Mouse (Mus musculus): ENCODE data around the gene Bpifb1. TPM values are rescaled to one million over a fixed set of nuclear protein-coding genes. Genes with fewer than 3 reads are reported as not detected.

Bpifb1 gene
- polyA plus RNA-seq (2015; fragmentation: Nextera tagmentation; extraction: Ambion mirVana), result 1.6 and 19.4 TPM in 2 replicates

GRCm38 (mm10) chr2:154190546-154191258 is at the start of gene Bpifb1:
Bpifb1 (plus strand) TSS chr2:154190818.

GRCm38 (mm10) chr2:154142580-154142979 is 48.0 kb upstream of the Bpifb1 start, which contains the start of gene Bpifa1:
Bpifa1 (plus strand) TSS chr2:154142880.

GRCm38 (mm10) chr2:154162307-154162706 is 28.3 kb upstream of the Bpifb1 start, which contains the start of gene Bpifa5:
Bpifa5 (plus strand) TSS chr2:154162607.

GRCm38 (mm10) chr2:154223265-154223916 is 32.8 kb downstream of the Bpifb1 start, which contains the start of gene Bpifb5:
Bpifb5 (plus strand) TSS chr2:154223742.

GRCm38 (mm10) chr2:154257554-154257953 is 66.9 kb downstream of the Bpifb1 start, which contains the start of gene Bpifb9a:
Bpifb9a (plus strand) TSS chr2:154257854.

Other genes starting within 250 kb of the Bpifb1 start
- gene Bpifa6, start 215.9 kb upstream of the Bpifb1 start, polyA plus RNA-seq (2015; fragmentation: Nextera tagmentation; extraction: Ambion mirVana), result 0.09 and 0.30 TPM in 2 replicates
- gene Bpifa2, start 182.6 kb upstream of the Bpifb1 start, polyA plus RNA-seq (2015; fragmentation: Nextera tagmentation; extraction: Ambion mirVana), result 2.3 TPM in 1 of 2 replicates, not detected in the other
- gene Bpifa3, start 60.5 kb upstream of the Bpifb1 start, polyA plus RNA-seq (2015; fragmentation: Nextera tagmentation; extraction: Ambion mirVana), result not detected in 2 replicates
- gene Bpifa1, start 47.9 kb upstream of the Bpifb1 start, polyA plus RNA-seq (2015; fragmentation: Nextera tagmentation; extraction: Ambion mirVana), result 0.33 TPM in 1 of 2 replicates, not detected in the other
- not detected in 2 replicates for gene Bpifa5, start 28.2 kb upstream of the Bpifb1 start, polyA plus RNA-seq (2015; fragmentation: Nextera tagmentation; extraction: Ambion mirVana)
- 0.84 and 2.6 TPM in 2 replicates for gene Bpifb5, start 32.9 kb downstream of the Bpifb1 start, polyA plus RNA-seq (2015; fragmentation: Nextera tagmentation; extraction: Ambion mirVana)
- not detected in 2 replicates for gene Bpifb9a, start 67.0 kb downstream of the Bpifb1 start, polyA plus RNA-seq (2015; fragmentation: Nextera tagmentation; extraction: Ambion mirVana)
- not detected in 2 replicates for gene Bpifb9b, start 116.4 kb downstream of the Bpifb1 start, polyA plus RNA-seq (2015; fragmentation: Nextera tagmentation; extraction: Ambion mirVana)
- gene Cdk5rap1, start 182.2 kb downstream of the Bpifb1 start, polyA plus RNA-seq (2015; fragmentation: Nextera tagmentation; extraction: Ambion mirVana), result 4.3 and 19.9 TPM in 2 replicates
- 29.3 and 32.6 TPM in 2 replicates for gene Snta1, start 217.3 kb downstream of the Bpifb1 start, polyA plus RNA-seq (2015; fragmentation: Nextera tagmentation; extraction: Ambion mirVana)
- 13.7 and 21.7 TPM in 2 replicates for gene Cbfa2t2, start 245.7 kb downstream of the Bpifb1 start, polyA plus RNA-seq (2015; fragmentation: Nextera tagmentation; extraction: Ambion mirVana)